Mouse (Mus musculus) CH12.LX (cell line): Measurements from ENCODE around the gene C5ar1. TPM values are rescaled to one million over a fixed set of nuclear protein-coding genes. Genes with fewer than 3 reads are reported as not detected.

Source experiments
- DNase-seq: peaks from one replicate; pipeline ENCODE4 v3.0.0-alpha.2; 2013; ENCODE audit errors: extremely low read depth
- H3K27ac ChIP-seq: 2 replicates; pipeline ENCODE4 v1.5.1; 2012; ENCODE audit warnings: low read depth, mild to moderate bottlenecking, control low read depth, moderate library complexity; ENCODE audit not compliant: insufficient read depth
- H3K27me3 ChIP-seq: replicated peaks from 2 replicates; pipeline ENCODE3; 2012; ENCODE audit warnings: inconsistent platforms
- H3K36me3 ChIP-seq, 2 experiments: replicated peaks in 1 of 2; 2 replicates each; pipeline versions ENCODE3 to v1.6.1; 2012; ENCODE audit warnings: inconsistent platforms in 1 of 2, low read length in 1 of 2, mild to moderate bottlenecking in 1 of 2, mixed read lengths in 1 of 2, moderate library complexity in 1 of 2; ENCODE audit not compliant: control insufficient read depth in 1 of 2, insufficient read depth in 1 of 2
- H3K4me1 ChIP-seq, 2 experiments: 2 replicates each; pipeline ENCODE4 v1.6.1; 2012; ENCODE audit warnings: inconsistent platforms in 1 of 2, moderate library complexity in 1 of 2; ENCODE audit not compliant: insufficient read depth in 2 of 2, control insufficient read depth in 1 of 2
- H3K4me2 ChIP-seq: 2 replicates; pipeline ENCODE4 v1.6.1; 2012; ENCODE audit warnings: low read depth, mild to moderate bottlenecking, control low read depth; ENCODE audit not compliant: poor library complexity, insufficient read depth, severe bottlenecking
- H3K4me3 ChIP-seq, 3 experiments: fragments of 150-350 bp in 1 of 3; sonication (generic) in 1 of 3; replicated peaks in 1 of 3; 2 replicates each; pipeline versions ENCODE3 to v1.5.1; 2011 to 2012; ENCODE audit warnings: low read depth in 2 of 3, low read length in 2 of 3, mild to moderate bottlenecking in 2 of 3, moderate library complexity in 2 of 3, control low read depth in 1 of 3, improper control_type of control experiment in 1 of 3, inconsistent platforms in 1 of 3, mixed read lengths in 1 of 3; ENCODE audit not compliant: poor library complexity in 1 of 3
- H3K79me2 ChIP-seq: replicated peaks from 2 replicates; pipeline ENCODE4 v1.6.1; 2012; ENCODE audit warnings: mild to moderate bottlenecking, moderate library complexity; ENCODE audit not compliant: control insufficient read depth, poor library complexity, insufficient read depth, severe bottlenecking; ENCODE audit errors: extremely low read depth
- H3K9ac ChIP-seq: 2 replicates; pipeline ENCODE4 v1.6.1; 2012; ENCODE audit warnings: low read depth, mild to moderate bottlenecking, control low read depth, moderate library complexity; ENCODE audit not compliant: insufficient read depth
- H3K9me3 ChIP-seq: replicated peaks from 2 replicates; pipeline ENCODE3; 2012; ENCODE audit warnings: low read length, inconsistent platforms, mixed read lengths
- BHLHE40 ChIP-seq: IDR thresholded peaks from 2 replicates; pipeline ENCODE4 v1.6.1; 2011; ENCODE audit warnings: mild to moderate bottlenecking, low read depth, low read length, improper control_type of control experiment
- CHD1 ChIP-seq: IDR thresholded peaks from 2 replicates; pipeline ENCODE4 v1.6.1; 2012; ENCODE audit warnings: low read depth, low read length, improper control_type of control experiment, inconsistent platforms
- CHD2 ChIP-seq: IDR thresholded peaks from 2 replicates; pipeline ENCODE4 v1.6.1; 2011; ENCODE audit warnings: low read length, improper control_type of control experiment
- E2F4 ChIP-seq: IDR thresholded peaks from 2 replicates; pipeline ENCODE4 v1.6.1; 2011; ENCODE audit warnings: low read depth, low read length, improper control_type of control experiment; ENCODE audit not compliant: insufficient replicate concordance
- ELF1 ChIP-seq: IDR thresholded peaks from 2 replicates; pipeline ENCODE4 v1.6.1; 2014; ENCODE audit warnings: low read depth, mild to moderate bottlenecking, inconsistent platforms, low read length, improper control_type of control experiment
- EP300 ChIP-seq: IDR thresholded peaks from 2 replicates; pipeline ENCODE4 v1.6.1; 2011; ENCODE audit warnings: low read length, improper control_type of control experiment
- HCFC1 ChIP-seq: IDR thresholded peaks from 2 replicates; pipeline ENCODE4 v1.6.1; 2012; ENCODE audit warnings: low read depth, mild to moderate bottlenecking, inconsistent platforms, low read length, improper control_type of control experiment
- JUN ChIP-seq: IDR thresholded peaks from 2 replicates; pipeline ENCODE4 v1.6.1; 2011; ENCODE audit warnings: low read depth, mild to moderate bottlenecking, low read length, improper control_type of control experiment, moderate library complexity; ENCODE audit not compliant: insufficient read depth
- JUND ChIP-seq: conservative IDR thresholded peaks from 2 replicates; pipeline ENCODE4 v1.6.1; 2011; ENCODE audit warnings: low read depth, low read length, improper control_type of control experiment
- KAT2A ChIP-seq: IDR thresholded peaks from 2 replicates; pipeline ENCODE4 v1.6.1; 2012; ENCODE audit warnings: low read length, improper control_type of control experiment, inconsistent platforms; ENCODE audit not compliant: insufficient replicate concordance
- MAFK ChIP-seq: IDR thresholded peaks from 2 replicates; pipeline ENCODE4 v1.6.1; 2011; ENCODE audit warnings: low read length, improper control_type of control experiment; ENCODE audit not compliant: insufficient replicate concordance
- MAZ ChIP-seq: IDR thresholded peaks from 2 replicates; pipeline ENCODE4 v1.6.1; 2012; ENCODE audit warnings: low read depth, mild to moderate bottlenecking, inconsistent platforms, low read length, improper control_type of control experiment, moderate library complexity
- MEF2A ChIP-seq: IDR thresholded peaks from 2 replicates; pipeline ENCODE4 v1.6.1; 2014; ENCODE audit warnings: low read depth, mild to moderate bottlenecking, inconsistent platforms, low read length, improper control_type of control experiment, borderline replicate concordance
- NRF1 ChIP-seq: IDR thresholded peaks from 2 replicates; pipeline ENCODE4 v1.6.1; 2014; ENCODE audit warnings: low read depth, mild to moderate bottlenecking, inconsistent platforms, low read length, improper control_type of control experiment, moderate library complexity
- RCOR1 ChIP-seq: conservative IDR thresholded peaks from 2 replicates; pipeline ENCODE4 v1.6.1; 2012; ENCODE audit warnings: low read depth, mild to moderate bottlenecking, inconsistent platforms, low read length, improper control_type of control experiment
- SMC3 ChIP-seq: IDR thresholded peaks from 2 replicates; pipeline ENCODE4 v1.6.1; 2011; ENCODE audit warnings: low read depth, low read length, improper control_type of control experiment
- TBP ChIP-seq: conservative IDR thresholded peaks from 2 replicates; pipeline ENCODE4 v1.6.1; 2011; ENCODE audit warnings: low read depth, low read length, improper control_type of control experiment
- TCF12 ChIP-seq: IDR thresholded peaks from 2 replicates; pipeline ENCODE4 v1.6.1; 2014; ENCODE audit warnings: low read depth, mild to moderate bottlenecking, inconsistent platforms, low read length, improper control_type of control experiment
- USF1 ChIP-seq: IDR thresholded peaks from 2 replicates; pipeline ENCODE4 v1.6.1; 2014; ENCODE audit warnings: low read depth, mild to moderate bottlenecking, inconsistent platforms, low read length, improper control_type of control experiment
- ZC3H11A ChIP-seq: IDR thresholded peaks from 2 replicates; pipeline ENCODE4 v1.6.1; 2012; ENCODE audit warnings: low read depth, mild to moderate bottlenecking, inconsistent platforms, low read length, improper control_type of control experiment
- ZKSCAN1 ChIP-seq: IDR thresholded peaks from 2 replicates; pipeline ENCODE4 v1.6.1; 2012; ENCODE audit warnings: low read depth, inconsistent platforms, low read length, improper control_type of control experiment, borderline replicate concordance
- dilution Hi-C: fragments of 300-500 bp; cut with MboI; formaldehyde crosslinking; loops from 2 replicates; pipeline ENCODE4 v1.14.3; 2020; ENCODE audit warnings: low sequenced_read_pairs; ENCODE audit not compliant: extremely low pct_unique_long_range_greater_than_20kb, extremely low pct_ligation_motif_present
- in situ Hi-C: fragments of 300-500 bp; cut with MboI; formaldehyde crosslinking; loops from 3 replicates; pipeline ENCODE4 v1.14.3; 2019; ENCODE audit warnings: low sequenced_read_pairs, low pct_ligation_motif_present, low pct_unique_long_range_greater_than_20kb, mixed read lengths
- polyA plus RNA-seq: library from polyadenylated mRNA; unstranded; fragments of >175 nt; gene quantifications from 2 replicates; pipeline ENCODE4 v1.2.1, GENCODE M21; 2012; ENCODE audit warnings: low read depth; ENCODE audit not compliant: insufficient read length
- total RNA-seq, 2 experiments: library from RNA; depleted of rRNA; stranded (reverse); fragments of 300-350 nt in 1 of 2; fragments of >200 nt in 1 of 2; gene quantifications; 2 replicates each; pipeline ENCODE4 v1.2.3; 2012 to 2014

C5ar1 gene
- total and polyA plus RNA-seq, 3 experiments, result not detected

DNA sequence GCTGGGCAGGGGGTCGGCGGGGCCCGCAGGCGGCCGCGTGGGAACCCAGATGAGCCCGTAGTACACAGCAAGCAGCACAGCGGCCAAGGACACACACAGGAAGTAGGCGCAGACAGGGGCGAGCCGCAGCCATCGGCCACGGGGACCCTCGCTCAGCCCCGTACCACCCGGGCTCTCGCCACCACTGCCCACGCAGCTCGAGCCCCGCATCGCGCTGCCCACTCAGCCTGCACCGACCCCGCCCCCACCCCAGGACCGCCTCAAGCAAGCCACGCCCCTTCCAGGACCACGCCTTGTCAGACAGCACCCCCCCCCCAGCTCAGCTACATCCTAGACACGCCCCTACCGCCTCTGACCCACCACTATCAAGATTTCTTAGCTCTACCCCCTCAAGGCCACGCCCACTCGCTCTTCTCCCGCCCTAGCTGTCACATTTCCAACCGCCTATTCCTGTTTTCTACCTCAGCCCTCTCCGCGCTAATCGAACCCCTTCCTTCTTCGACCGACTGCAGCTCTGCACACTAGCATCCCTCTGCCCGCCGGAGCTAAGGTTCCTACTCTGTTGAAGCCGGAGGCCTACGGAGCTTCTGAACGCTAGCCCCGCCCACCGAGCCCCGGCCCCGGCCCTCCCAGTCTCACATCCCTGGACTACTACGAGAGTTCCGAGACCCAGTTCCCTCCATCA is 13.9 kb upstream of the C5ar1 start, which contains the start of gene Inafm1:
Gene Inafm1 (minus strand): TSS at position 537 of the 685 bp plus-strand sequence.
- TF ChIP-seq ELF1 (peak; percentile 25; the same call in 1 of the 2 replicates), MAZ (peak; percentile 59; the same call in 1 of the 2 replicates), E2F4 (0 out of 2 replicates have a peak, but pooled peaks have one; percentile 53), HCFC1 (no peak)

GRCm38 (mm10) chr7:16272681-16273080 is 13.3 kb upstream of the C5ar1 start:
- DNase-seq, result peak; percentile 39
- peak overlapping the region; percentile 58 to 72 (median 65) for H3K4me3 ChIP-seq
- peak overlapping the region; percentile 40; the same call in 1 of the 2 replicates for H3K27ac ChIP-seq
- in situ Hi-C loops (loop anchor here (5.0 to 25.0 kb wide), 2 partner anchors 90 to 210 kb away; partner anchors contain the start of gene Zfp541), dilution Hi-C loops (no loop called here)
- no peaks in the 10 kb centered on the region for H3K79me2 ChIP-seq
- H3K27me3 ChIP-seq, result no peaks in the 10 kb centered on the region
- H3K9ac ChIP-seq, result peak overlapping the region; percentile 55
- no peaks in the 10 kb centered on the region for H3K9me3 ChIP-seq
- peaks cover 23 to 46% of the 10 kb centered on the region in 2 experiments for H3K36me3 ChIP-seq
- no peak for TF ChIP-seq ZKSCAN1
- no peak for TF ChIP-seq RCOR1
- 0 out of 2 replicates have a peak, but pooled peaks have one; percentile 4 for TF ChIP-seq MEF2A
- no peak for TF ChIP-seq ELF1
- TF ChIP-seq, all 38 proteins: peak for 1
- Histone ChIP-seq H3K4me1 (peaks cover 13 to 27% of the 10 kb centered on the region in 2 experiments), H3K4me2 (peak overlapping the region; percentile 67)

More for the DNA sequence above, 13.9 kb upstream of the C5ar1 start, which contains the start of gene Inafm1:
- peak within 1 kb of the TSS; percentile 50 for H3K27ac ChIP-seq
- peak within 1 kb of the TSS; percentile 55 for H3K9ac ChIP-seq
- H3K27me3 ChIP-seq, result no peaks in the 10 kb centered on the region
- H3K79me2 ChIP-seq, result no peaks in the 10 kb centered on the region
- peak within 1 kb of the TSS; percentile 67 for H3K4me2 ChIP-seq
- peaks cover 13 to 27% of the 10 kb centered on the region in 2 experiments for H3K4me1 ChIP-seq
- no peaks in the 10 kb centered on the region for H3K9me3 ChIP-seq
- H3K4me3 ChIP-seq, result peak within 1 kb of the TSS; percentile 58 to 72 (median 65)
- H3K36me3 ChIP-seq, result peaks cover 28 to 51% of the 10 kb centered on the region in 2 experiments
- in situ Hi-C loops (loop anchor here (5.0 to 25.0 kb wide), 2 partner anchors 91 to 211 kb away; partner anchors contain the start of gene Zfp541), dilution Hi-C loops (no loop called here)
- peak; percentile 95 for DNase-seq

DNA sequence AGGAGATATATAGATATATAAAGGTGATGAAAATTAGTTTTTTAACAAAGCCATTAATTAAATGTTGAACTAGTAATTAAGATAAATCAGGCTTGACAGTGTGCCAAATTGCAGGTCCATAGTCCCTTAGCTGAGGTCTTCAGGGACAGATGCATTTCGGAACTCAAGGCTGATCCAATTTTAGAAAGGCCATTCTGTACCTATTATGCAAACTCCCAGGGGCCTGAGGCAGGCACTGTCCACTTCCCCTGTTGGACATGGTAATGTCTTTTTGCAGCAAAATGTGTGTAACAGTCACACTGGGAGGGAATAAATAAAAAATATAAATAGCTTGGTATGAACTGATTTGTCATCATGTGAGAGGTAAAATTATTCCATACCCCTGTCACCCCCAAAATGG is 11.8 kb upstream of the C5ar1 start:
- in situ Hi-C loops (loop anchor here (5.0 to 25.0 kb wide), 2 partner anchors 89 to 209 kb away; partner anchors contain the start of gene Zfp541), dilution Hi-C loops (no loop called here)
- H3K4me1 ChIP-seq, result peaks cover 13 to 27% of the 10 kb centered on the region in 2 experiments
- H3K27ac ChIP-seq, result no peak overlapping the region
- H3K9ac ChIP-seq, result no peak overlapping the region
- H3K9me3 ChIP-seq, result no peaks in the 10 kb centered on the region
- no peak for TF ChIP-seq MAFK
- no peak for TF ChIP-seq JUND
- no peak for TF ChIP-seq SMC3
- no peak for TF ChIP-seq KAT2A
- TF ChIP-seq MEF2A, result no peak
- TF ChIP-seq HCFC1, result no peak
- no peak for TF ChIP-seq JUN
- no peak for TF ChIP-seq BHLHE40
- no peak for TF ChIP-seq EP300
- TF ChIP-seq USF1, result no peak
- no peak for TF ChIP-seq TBP
- no peak for TF ChIP-seq CHD2
- TF ChIP-seq NRF1, result no peak
- TF ChIP-seq ZC3H11A, result no peak
- no peak for TF ChIP-seq TCF12
- no peak for TF ChIP-seq CHD1
- no peak overlapping the region for H3K4me3 ChIP-seq
- DNase-seq, result no peak
- no peak overlapping the region for H3K4me2 ChIP-seq
- H3K36me3 ChIP-seq, result peaks cover 11 to 30% of the 10 kb centered on the region in 2 experiments
- no peaks in the 10 kb centered on the region for H3K27me3 ChIP-seq
- no peaks in the 10 kb centered on the region for H3K79me2 ChIP-seq
